Mouse (Mus musculus) heart, embryonic 15.5 days (tissue): ENCODE measurements around the gene Pfkm. TPM values are rescaled to one million over a fixed set of nuclear protein-coding genes. Genes with fewer than 3 reads are reported as not detected.

ENCODE experiments used
- ATAC-seq: fragments of 200-750 bp; cut with Nextera tagmentation; replicated peaks from 2 replicates; pipeline ENCODE4 v1.8.0; 2017; ENCODE audit warnings: low read depth, moderate TSS enrichment; ENCODE audit not compliant: insufficient number of reproducible peaks, insufficient read depth, low FRiP score
- H3K27ac ChIP-seq: fragments of 300-500 bp; sonication (generic); 2 replicates; pipeline ENCODE4 v1.5.1; 2015; ENCODE audit warnings: mild to moderate bottlenecking, inconsistent platforms
- H3K27me3 ChIP-seq: fragments of 300-500 bp; sonication (generic); 2 replicates; pipeline ENCODE4 v1.6.1; 2015; ENCODE audit warnings: inconsistent platforms
- H3K36me3 ChIP-seq: fragments of 300-500 bp; sonication (generic); 2 replicates; pipeline ENCODE4 v1.6.1; 2015; ENCODE audit warnings: mild to moderate bottlenecking, inconsistent platforms
- H3K4me1 ChIP-seq: fragments of 300-500 bp; sonication (generic); replicated peaks from 2 replicates; pipeline ENCODE4 v1.6.1; 2015; ENCODE audit warnings: inconsistent platforms
- H3K4me2 ChIP-seq: fragments of 300-500 bp; sonication (generic); 2 replicates; pipeline ENCODE4 v1.6.1; 2015; ENCODE audit warnings: inconsistent platforms, mild to moderate bottlenecking, moderate library complexity
- H3K4me3 ChIP-seq: fragments of 300-500 bp; sonication (generic); 2 replicates; pipeline ENCODE4 v1.5.1; 2015; ENCODE audit warnings: mild to moderate bottlenecking, inconsistent platforms
- H3K9ac ChIP-seq: fragments of 300-500 bp; sonication (generic); 2 replicates; pipeline ENCODE4 v1.6.1; 2015; ENCODE audit warnings: mild to moderate bottlenecking, inconsistent platforms
- H3K9me3 ChIP-seq: fragments of 300-500 bp; sonication (generic); replicated peaks from 2 replicates; pipeline ENCODE4 v1.6.1; 2016; ENCODE audit warnings: inconsistent platforms
- WGBS: fragments of 180-500 bp; shearing (Covaris S2); methylation state at CpG from one replicate; pipeline ENCODE4 v1.1.7; 2015; ENCODE audit warnings: mixed read lengths; 5-methylcytosine and 5-hydroxymethylcytosine counted together
- polyA plus RNA-seq: library from polyadenylated mRNA; unstranded; fragments of >200 nt; fragmentation: Nextera tagmentation; extraction: Ambion mirVana; gene quantifications from 2 replicates; pipeline ENCODE4 v1.2.1, GENCODE M21; 2015

The Pfkm gene
- polyA plus RNA-seq, 1 experiment from 2014 or later: 127 TPM

DNA sequence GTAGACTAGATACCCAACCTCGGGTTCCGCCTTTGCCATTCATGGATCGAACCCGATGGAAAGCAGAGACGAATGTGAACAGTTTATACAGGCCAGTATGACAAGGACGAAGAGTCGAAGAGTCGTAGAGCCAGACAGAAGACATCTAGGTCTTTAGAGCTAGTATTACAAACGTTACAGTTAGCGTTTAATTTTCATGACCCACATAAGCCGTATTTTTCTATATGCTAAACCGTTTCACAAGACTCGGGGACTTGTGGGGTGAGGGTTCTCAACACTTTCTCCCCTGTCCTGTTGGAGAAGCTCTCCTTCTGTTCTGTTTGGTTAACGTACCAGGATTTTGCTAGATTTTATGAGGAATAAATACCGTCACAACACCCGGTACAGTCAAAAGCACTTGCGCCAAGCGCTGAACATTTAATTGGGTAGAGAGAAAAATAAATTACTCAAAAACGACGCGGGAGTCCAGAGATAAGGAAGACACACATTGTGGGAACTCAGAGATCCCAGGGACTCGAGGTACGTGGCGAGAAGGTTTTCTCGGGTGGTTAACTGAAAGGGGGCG, 88.3 kb downstream of the Pfkm start:
- Histone ChIP-seq H3K4me1 (peaks cover 12% of the 10 kb centered on the region), H3K36me3 (no peaks in the 10 kb centered on the region), H3K27ac (peak overlapping the region; percentile 90), H3K4me3 (peak overlapping the region; percentile 49), H3K27me3 (no peaks in the 10 kb centered on the region), H3K4me2 (peak overlapping the region; percentile 70), H3K9me3 (no peaks in the 10 kb centered on the region), H3K9ac (peak overlapping the region; percentile 48)
- no peak for ATAC-seq
- WGBS: 7% methylated on average over 26 of the region's 26 CpGs

DNA sequence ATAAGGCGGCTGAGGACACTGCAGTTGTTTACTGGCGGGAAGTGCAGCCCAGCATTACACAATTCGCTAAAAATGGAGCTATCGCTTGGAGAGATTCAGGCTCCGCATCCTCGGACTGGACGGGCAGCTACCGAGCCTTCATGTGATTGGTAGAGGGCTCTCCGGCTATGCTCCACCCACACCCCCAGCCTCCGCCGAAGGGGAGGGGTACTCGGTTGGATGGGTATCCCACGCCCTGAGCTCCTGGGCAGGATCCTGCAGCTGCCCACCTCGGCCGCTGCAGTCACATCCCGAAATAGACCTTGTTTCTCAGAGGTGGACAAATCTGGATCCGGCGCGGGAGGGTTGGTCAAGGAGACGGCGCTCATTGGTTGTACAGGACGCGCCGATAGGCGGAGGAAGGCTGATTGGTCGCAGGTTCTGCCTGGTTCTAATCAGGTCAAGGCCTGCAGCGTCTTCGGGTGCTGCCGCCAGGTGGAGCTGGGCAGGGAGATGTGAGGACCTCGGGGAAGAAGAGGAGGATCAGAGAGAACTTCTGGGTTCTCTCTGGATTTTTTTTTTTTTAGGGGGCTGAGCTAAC, 88.8 kb downstream of the Pfkm start:
- peak overlapping the region; percentile 48 for H3K9ac ChIP-seq
- H3K9me3 ChIP-seq: no peaks in the 10 kb centered on the region
- ATAC-seq: peak; percentile 98
- peak overlapping the region; percentile 90 for H3K27ac ChIP-seq
- H3K36me3 ChIP-seq: no peaks in the 10 kb centered on the region
- under 1% methylated on average over 30 of the region's 30 CpGs for WGBS
- H3K4me3 ChIP-seq: peak overlapping the region; percentile 49
- H3K27me3 ChIP-seq: no peaks in the 10 kb centered on the region; the same call in 1 of the 2 replicates
- peak overlapping the region; percentile 70 for H3K4me2 ChIP-seq
- H3K4me1 ChIP-seq: peaks cover 12% of the 10 kb centered on the region

Other genes with a start within 250 kb of the Pfkm start
- gene Hdac7, start 248.1 kb upstream of the Pfkm start, polyA plus RNA-seq: 20.4 and 34.5 TPM in 2 replicates
- 1.2 and 1.3 TPM in 2 replicates for gene Vdr, start 182.0 kb upstream of the Pfkm start, polyA plus RNA-seq
- 31.9 and 40.5 TPM in 2 replicates for gene Tmem106c, start 128.4 kb upstream of the Pfkm start, polyA plus RNA-seq
- gene Col2a1, start 87.9 kb upstream of the Pfkm start, polyA plus RNA-seq: 8.3 and 35.1 TPM in 2 replicates
- 16.7 and 19.0 TPM in 2 replicates for gene Senp1, start 1.2 kb downstream of the Pfkm start, polyA plus RNA-seq
- 77.6 and 78.1 TPM in 2 replicates for gene Asb8, start 73.0 kb downstream of the Pfkm start, polyA plus RNA-seq
- gene Ccdc184, start 74.6 kb downstream of the Pfkm start, polyA plus RNA-seq: 1.6 and 1.7 TPM in 2 replicates
- not detected in 2 replicates for gene Olfr288, start 103.0 kb downstream of the Pfkm start, polyA plus RNA-seq
- not detected in 2 replicates for gene Gm44579, start 128.4 kb downstream of the Pfkm start, polyA plus RNA-seq
- gene Olfr287, start 128.5 kb downstream of the Pfkm start, polyA plus RNA-seq: not detected in 2 replicates
- not detected in 2 replicates for gene Olfr286, start 141.9 kb downstream of the Pfkm start, polyA plus RNA-seq
- not detected in 2 replicates for gene H1fnt, start 164.7 kb downstream of the Pfkm start, polyA plus RNA-seq
- 1.1 and 1.8 TPM in 2 replicates for gene Zfp641, start 203.6 kb downstream of the Pfkm start, polyA plus RNA-seq
- not detected in 2 replicates for gene Olfr285, start 224.8 kb downstream of the Pfkm start, polyA plus RNA-seq
- not detected in 2 replicates for gene Olfr284, start 248.4 kb downstream of the Pfkm start, polyA plus RNA-seq